Mouse (Mus musculus) layer of hippocampus, adult 2 months (tissue): ENCODE measurements around the gene Spem1. TPM values are rescaled to one million over a fixed set of nuclear protein-coding genes. Genes with fewer than 3 reads are reported as not detected.

ENCODE experiments used
- DNase-seq, 2 experiments: peaks; one replicate each; pipeline ENCODE4 v3.0.0; 2022; ENCODE audit warnings: low spot score in 2 of 2
- H3K27ac ChIP-seq: fragments of 200-600 bp; 2 replicates; pipeline ENCODE4 v1.8.1; 2022
- H3K4me3 ChIP-seq: fragments of 200-600 bp; 2 replicates; pipeline ENCODE4 v1.8.1; 2022; ENCODE audit warnings: mild to moderate bottlenecking
- CTCF ChIP-seq: fragments of 200-600 bp; conservative IDR thresholded peaks from 2 replicates; pipeline ENCODE4 v1.8.1; 2022; ENCODE audit warnings: antibody characterized with exemption, mild to moderate bottlenecking, moderate library complexity
- total RNA-seq, 2 experiments: library from RNA; stranded (reverse); gene quantifications; 2 replicates each; pipeline ENCODE4 v1.2.3; 2021

Spem1 gene
- total RNA-seq, 2 experiments from 2014 or later, result 0.34 to 0.49 TPM

DNA sequence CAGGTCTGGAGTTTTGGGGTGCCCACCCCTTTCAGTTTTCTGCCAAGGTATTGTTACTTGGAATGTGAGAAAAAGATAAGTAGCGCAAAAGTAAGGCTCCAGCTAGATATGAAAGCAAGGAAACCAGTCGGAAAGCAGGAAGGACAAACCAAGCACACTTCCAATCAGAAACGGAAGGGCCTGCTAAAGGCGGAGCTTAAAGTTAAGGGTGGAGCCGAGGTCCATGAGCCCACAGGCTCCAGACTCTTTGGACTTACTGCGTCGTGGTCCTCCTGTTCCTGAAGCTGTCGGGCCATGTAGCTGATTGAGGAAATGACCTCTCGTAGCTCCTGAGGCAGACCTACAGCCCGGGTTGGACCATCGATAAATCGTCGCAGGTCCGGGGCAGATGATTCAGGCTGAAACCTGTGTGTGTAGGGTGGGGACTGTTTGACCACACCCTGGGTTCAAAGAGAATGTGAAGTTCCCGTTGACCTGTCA lies 37.1 kb downstream of the Spem1 start:
- no peak for DNase-seq
- no peak for TF ChIP-seq CTCF
- H3K4me3 ChIP-seq, result peak overlapping the region; percentile 10; the same call in 1 of the 2 replicates
- no peak overlapping the region for H3K27ac ChIP-seq

DNA sequence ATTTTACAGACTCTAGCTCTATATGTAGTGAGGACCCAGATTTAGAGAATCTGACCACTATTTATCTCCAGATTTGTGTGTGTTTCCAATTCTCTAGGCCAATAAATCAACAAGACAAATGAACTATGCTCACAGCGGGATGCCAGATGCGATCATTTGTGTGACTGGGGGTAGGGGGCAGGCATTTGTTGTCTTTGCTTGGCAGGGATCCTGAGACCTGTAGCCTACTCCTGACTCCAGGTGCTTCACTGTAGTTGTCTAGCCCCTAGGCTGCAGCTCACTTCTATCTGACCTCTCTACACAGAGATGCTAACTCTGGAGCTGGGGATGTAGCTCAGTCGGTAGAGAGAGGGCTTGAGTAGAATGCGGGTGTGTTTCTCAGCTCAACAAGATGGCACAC lies 40.2 kb downstream of the Spem1 start:
- DNase-seq, result no peak
- Histone ChIP-seq H3K27ac (no peak overlapping the region), H3K4me3 (no peak overlapping the region)
- TF ChIP-seq CTCF, result no peak

DNA sequence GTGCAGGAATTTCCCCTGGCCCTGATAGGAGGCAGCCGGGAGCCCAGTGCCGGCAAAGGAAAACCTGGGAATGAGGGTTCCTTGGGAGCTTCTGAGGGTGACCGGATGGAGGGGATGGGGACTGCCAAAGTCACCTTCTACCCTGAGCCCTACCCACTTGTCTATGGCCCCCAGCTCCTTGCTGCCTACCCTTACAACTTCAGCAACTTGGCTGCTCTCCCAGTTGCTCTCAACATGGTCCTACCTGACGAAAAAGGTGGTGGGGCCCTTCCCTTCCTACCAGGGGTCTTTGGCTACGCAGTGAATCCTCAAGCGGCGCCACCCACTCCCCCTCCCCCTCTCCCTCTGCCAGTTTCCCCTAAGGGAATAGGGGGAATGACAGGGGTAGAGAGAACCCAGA lies 43.0 kb downstream of the Spem1 start:
- DNase-seq, result no peak
- Histone ChIP-seq H3K4me3 (no peak overlapping the region), H3K27ac (no peak overlapping the region)
- no peak for TF ChIP-seq CTCF

DNA sequence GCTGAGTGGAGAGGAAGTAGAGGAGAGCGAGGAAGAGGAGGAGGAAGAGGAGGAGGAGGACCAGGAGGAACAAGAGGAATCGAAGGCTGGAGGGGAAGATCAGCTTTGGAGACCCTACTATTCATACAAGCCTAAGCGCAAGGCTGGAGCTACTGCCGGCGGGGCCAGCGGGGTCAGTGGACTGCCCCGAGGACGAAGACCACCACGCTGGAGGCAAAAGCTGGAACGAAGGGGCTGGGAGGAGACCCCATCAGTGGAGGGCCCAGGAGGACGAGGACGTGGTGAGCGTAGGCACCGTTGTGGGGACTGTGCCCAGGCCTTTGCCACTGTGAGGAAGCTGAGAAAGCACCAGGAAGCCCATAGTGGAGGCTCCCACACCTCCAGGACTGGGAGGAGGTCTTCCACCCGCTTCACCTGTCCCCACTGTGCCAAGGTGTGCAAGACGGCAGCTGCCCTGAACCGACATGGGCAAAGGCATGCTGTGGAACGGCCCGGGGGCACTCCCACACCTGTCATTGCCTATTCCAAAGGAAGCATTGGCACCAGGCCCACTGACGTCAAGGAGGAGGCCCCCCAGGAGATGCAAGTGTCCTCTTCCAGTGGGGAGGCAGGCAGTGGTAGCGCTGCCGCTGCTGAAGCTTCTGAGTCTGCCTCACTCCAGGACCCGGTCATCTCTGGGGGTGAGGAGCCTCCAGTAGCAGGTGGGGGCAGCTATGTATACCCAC lies 43.6 kb downstream of the Spem1 start:
- H3K4me3 ChIP-seq, result no peak overlapping the region
- DNase-seq, result no peak
- no peak overlapping the region for H3K27ac ChIP-seq
- TF ChIP-seq CTCF, result no peak

DNA sequence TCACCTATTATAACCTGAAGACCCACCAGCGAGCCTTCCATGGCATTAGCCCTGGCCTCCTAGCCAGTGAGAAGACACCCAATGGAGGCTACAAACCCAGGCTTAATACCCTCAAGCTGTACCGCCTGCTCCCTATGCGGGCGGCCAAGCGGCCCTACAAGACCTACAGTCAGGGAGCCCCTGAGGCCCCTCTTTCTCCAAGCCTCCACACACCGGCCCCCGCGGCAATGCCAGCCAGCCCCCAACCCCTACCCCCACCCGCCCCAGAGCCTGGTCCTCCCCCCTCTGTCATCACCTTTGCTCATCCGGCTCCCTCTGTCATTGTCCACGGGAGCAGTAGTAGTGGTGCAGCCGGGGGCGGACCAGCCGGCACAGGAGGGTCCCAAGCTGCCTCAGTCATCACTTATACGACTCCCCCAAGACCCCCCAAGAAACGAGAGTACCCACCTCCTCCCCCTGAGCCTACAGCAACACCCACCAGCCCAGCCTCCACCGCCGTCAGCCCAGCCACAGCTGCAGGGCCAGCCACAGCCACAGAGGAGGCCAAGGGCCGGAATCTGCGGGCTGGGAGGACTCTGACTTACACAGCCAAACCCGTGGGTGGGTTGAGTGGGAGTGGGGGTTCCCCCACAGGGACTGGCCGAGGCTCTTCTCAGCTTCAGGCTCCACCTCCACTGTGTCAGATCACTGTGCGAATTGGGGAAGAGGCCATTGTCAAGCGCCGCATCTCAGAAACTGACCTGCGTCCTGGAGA lies 44.3 kb downstream of the Spem1 start:
- no peak for TF ChIP-seq CTCF
- no peak overlapping the region for H3K4me3 ChIP-seq
- H3K27ac ChIP-seq, result no peak overlapping the region
- DNase-seq, result no peak

DNA sequence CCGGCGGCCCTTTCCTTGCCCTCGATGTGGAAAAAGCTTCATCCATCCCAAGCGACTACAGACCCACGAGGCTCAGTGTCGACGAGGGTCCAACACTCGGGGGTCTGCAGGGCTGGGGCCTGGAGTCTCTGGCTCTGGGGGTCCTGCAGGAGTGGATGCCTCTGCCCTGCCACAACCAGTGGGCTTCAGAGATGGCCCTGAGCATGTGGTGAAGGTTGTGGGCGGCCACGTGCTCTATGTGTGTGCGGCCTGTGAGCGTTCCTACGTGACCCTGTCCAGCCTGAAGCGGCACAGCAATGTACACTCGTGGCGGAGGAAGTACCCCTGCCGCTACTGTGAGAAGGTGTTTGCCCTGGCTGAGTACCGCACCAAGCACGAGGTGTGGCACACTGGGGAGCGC lies 45.5 kb downstream of the Spem1 start:
- H3K4me3 ChIP-seq, result no peak overlapping the region
- no peak for TF ChIP-seq CTCF
- no peak for DNase-seq

DNA sequence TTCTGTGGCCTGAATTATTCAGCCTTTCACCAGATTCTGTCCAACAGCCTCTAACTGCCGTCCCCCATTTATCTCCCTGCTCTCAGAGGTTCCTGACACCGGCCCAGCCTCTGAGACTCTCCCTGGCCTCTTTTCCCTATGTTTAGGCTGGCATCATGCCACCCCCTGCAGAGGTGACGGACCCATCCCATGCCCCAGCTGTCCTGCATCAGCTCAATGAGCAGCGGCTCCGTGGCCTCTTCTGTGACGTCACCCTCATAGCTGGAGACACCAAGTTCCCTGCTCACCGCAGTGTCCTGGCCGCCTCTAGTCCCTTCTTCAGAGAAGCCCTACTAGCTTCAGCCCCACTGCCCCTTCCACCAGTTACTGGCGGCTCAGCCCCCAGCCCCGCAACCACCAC lies 46.3 kb downstream of the Spem1 start:
- H3K4me3 ChIP-seq, result no peak overlapping the region
- no peak for DNase-seq
- no peak for TF ChIP-seq CTCF
- H3K27ac ChIP-seq, result no peak overlapping the region

More for the DNA sequence above, 45.5 kb downstream of the Spem1 start:
- H3K27ac ChIP-seq, result no peak overlapping the region

DNA sequence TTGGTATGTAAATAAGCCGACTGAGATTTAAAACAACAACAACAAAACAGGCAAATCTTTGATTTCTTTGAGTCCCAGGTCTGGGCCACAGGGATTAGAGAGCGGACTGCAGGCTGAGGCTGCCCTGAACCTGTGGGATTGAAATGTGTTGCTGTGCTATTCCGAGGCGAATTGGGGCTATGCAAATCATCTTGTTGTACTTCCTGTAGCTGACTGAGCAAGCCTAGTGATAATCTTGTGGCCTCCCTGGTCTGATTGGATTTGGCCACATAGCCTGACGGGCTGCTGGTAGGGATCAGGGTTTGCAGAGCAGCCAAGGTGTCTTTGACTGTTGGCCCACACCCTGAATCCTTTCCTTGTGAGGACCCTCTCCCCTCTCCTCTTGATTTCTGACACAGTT lies 47.0 kb downstream of the Spem1 start:
- Histone ChIP-seq H3K27ac (no peak overlapping the region), H3K4me3 (no peak overlapping the region)
- no peak for DNase-seq
- TF ChIP-seq CTCF, result no peak

Other genes starting within 250 kb of the Spem1 start
- gene Wrap53, start 241.9 kb downstream of the Spem1 start, total RNA-seq, result 10 to 100 TPM; 12.0 to 14.3 TPM
- 10 to 100 TPM; 28.5 to 32.3 TPM for gene Trp53, start 241.8 kb downstream of the Spem1 start, total RNA-seq
- 100 to 1,000 TPM; 391 to 411 TPM for gene Atp1b2, start 216.2 kb downstream of the Spem1 start, total RNA-seq
- not detected for gene Shbg, start 204.3 kb downstream of the Spem1 start, total RNA-seq
- 10 to 100 TPM; 15.1 to 15.6 TPM for gene Sat2, start 200.2 kb downstream of the Spem1 start, total RNA-seq
- 100 to 1,000 TPM; 138 to 143 TPM for gene Fxr2, start 189.2 kb downstream of the Spem1 start, total RNA-seq
- under 1 TPM in 1 of 2 experiments, not detected in 1; 0.44 TPM for gene Sox15, start 166.9 kb downstream of the Spem1 start, total RNA-seq
- 10 to 100 TPM; 54.9 to 59.3 TPM for gene Mpdu1, start 159.5 kb downstream of the Spem1 start, total RNA-seq
- 10 to 100 TPM in 1 of 2 experiments, 1 to 10 TPM in 1; 9.7 to 15.4 TPM for gene Cd68, start 156.0 kb downstream of the Spem1 start, total RNA-seq
- gene Eif4a1, start 149.8 kb downstream of the Spem1 start, total RNA-seq, result 100 to 1,000 TPM; 342 to 344 TPM
- gene Senp3, start 140.1 kb downstream of the Spem1 start, total RNA-seq, result 100 to 1,000 TPM; 108 to 132 TPM
- gene Tnfsf13, start 136.4 kb downstream of the Spem1 start, total RNA-seq, result 1 to 10 TPM; 2.1 to 2.5 TPM
- 1 to 10 TPM; 8.9 to 9.6 TPM for gene Tnfsf12, start 126.3 kb downstream of the Spem1 start, total RNA-seq
- 1 to 10 TPM; 1.6 to 2.2 TPM for gene Tnfsfm13, start 126.1 kb downstream of the Spem1 start, total RNA-seq
- 10 to 100 TPM; 64.6 to 65.4 TPM for gene Polr2a, start 63.5 kb downstream of the Spem1 start, total RNA-seq
- not detected for gene Slc35g3, start 60.2 kb downstream of the Spem1 start, total RNA-seq
- gene Zbtb4, start 56.3 kb downstream of the Spem1 start, total RNA-seq, result 100 to 1,000 TPM; 122 to 133 TPM
- gene Chrnb1, start 26.2 kb downstream of the Spem1 start, total RNA-seq, result 1 to 10 TPM; 1.1 to 1.3 TPM
- gene Fgf11, start 20.3 kb downstream of the Spem1 start, total RNA-seq, result 10 to 100 TPM; 25.6 to 28.0 TPM
- not detected for gene Tmem102, start 16.6 kb downstream of the Spem1 start, total RNA-seq
- gene Gm39566, start 6.9 kb downstream of the Spem1 start, total RNA-seq, result not detected
- gene Spem2, start 3.7 kb downstream of the Spem1 start, total RNA-seq, result not detected
- gene Nlgn2, start 15.6 kb upstream of the Spem1 start, total RNA-seq, result 100 to 1,000 TPM; 197 to 201 TPM
- 100 to 1,000 TPM; 113 to 114 TPM for gene Tmem256, start 16.3 kb upstream of the Spem1 start, total RNA-seq
- 10 to 100 TPM; 17.1 to 19.8 TPM for gene Plscr3, start 24.2 kb upstream of the Spem1 start, total RNA-seq
- not detected for gene Tnk1, start 36.5 kb upstream of the Spem1 start, total RNA-seq
- not detected for gene Tmem95, start 55.8 kb upstream of the Spem1 start, total RNA-seq
- 1 to 10 TPM; 1.3 to 1.4 TPM for gene Kctd11, start 59.2 kb upstream of the Spem1 start, total RNA-seq
- gene Acap1, start 73.4 kb upstream of the Spem1 start, total RNA-seq, result not detected
- 1 to 10 TPM in 1 of 2 experiments, under 1 TPM in 1; 0.64 to 1.0 TPM for gene 2810408A11Rik, start 78.8 kb upstream of the Spem1 start, total RNA-seq
- gene Neurl4, start 78.9 kb upstream of the Spem1 start, total RNA-seq, result 100 to 1,000 TPM; 122 to 125 TPM
- 10 to 100 TPM; 35.6 to 41.5 TPM for gene Gps2, start 91.7 kb upstream of the Spem1 start, total RNA-seq
- gene Eif5a, start 99.8 kb upstream of the Spem1 start, total RNA-seq, result 100 to 1,000 TPM; 413 to 441 TPM
- gene Ybx2, start 113.6 kb upstream of the Spem1 start, total RNA-seq, result 10 to 100 TPM; 12.4 to 14.5 TPM
- 1 to 10 TPM; 1.8 to 2.2 TPM for gene Slc2a4, start 126.0 kb upstream of the Spem1 start, total RNA-seq
- gene Cldn7, start 142.6 kb upstream of the Spem1 start, total RNA-seq, result not detected
- gene Ctdnep1, start 159.0 kb upstream of the Spem1 start, total RNA-seq, result 100 to 1,000 TPM; 106 to 114 TPM
- 10 to 100 TPM; 72.8 to 72.9 TPM for gene Elp5, start 160.3 kb upstream of the Spem1 start, total RNA-seq
- gene Gabarap, start 169.0 kb upstream of the Spem1 start, total RNA-seq, result 100 to 1,000 TPM; 216 to 229 TPM
- gene Phf23, start 173.6 kb upstream of the Spem1 start, total RNA-seq, result 10 to 100 TPM; 40.5 to 42.6 TPM
- 10 to 100 TPM; 40.6 to 45.3 TPM for gene Dvl2, start 178.4 kb upstream of the Spem1 start, total RNA-seq
- 10 to 100 TPM; 54.9 to 63.7 TPM for gene Acadvl, start 193.2 kb upstream of the Spem1 start, total RNA-seq
- gene Dlg4, start 194.8 kb upstream of the Spem1 start, total RNA-seq, result 100 to 1,000 TPM; 880 to 888 TPM
- gene Asgr1, start 231.9 kb upstream of the Spem1 start, total RNA-seq, result 1 to 10 TPM in 1 of 2 experiments, under 1 TPM in 1; 0.52 to 1.7 TPM